Mouse (Mus musculus): ENCODE measurements around the gene Pitpnm1.

Pitpnm1 gene

DNA sequence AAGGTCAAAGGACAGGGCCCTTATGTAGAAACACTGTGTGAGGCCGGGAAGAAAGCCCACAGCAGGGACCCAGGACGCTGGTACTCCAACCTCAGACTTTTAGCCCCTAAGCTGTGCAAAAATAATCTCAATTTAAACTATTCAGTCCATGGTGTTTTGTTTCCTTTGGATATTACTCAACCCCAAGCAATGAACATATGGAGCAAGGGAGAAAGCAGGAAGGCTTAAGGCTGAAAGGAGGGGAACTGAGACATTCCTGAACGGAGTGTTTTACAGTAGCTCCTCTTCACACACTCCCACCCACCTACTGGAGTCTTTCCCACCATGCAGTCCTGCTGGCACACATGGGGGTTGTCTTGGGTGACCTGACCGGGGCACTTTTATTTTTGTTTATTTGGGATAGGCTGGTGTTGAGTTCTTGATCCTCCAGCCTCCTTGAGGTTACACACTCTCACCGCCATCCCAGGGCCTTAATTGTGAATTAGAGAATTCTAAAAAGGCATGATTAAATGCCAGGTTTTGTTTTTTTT is 5.0 kb upstream of the Pitpnm1 start:
- no peak for DNase-seq (ENCODE audit: low read depth, low spot score)

DNA sequence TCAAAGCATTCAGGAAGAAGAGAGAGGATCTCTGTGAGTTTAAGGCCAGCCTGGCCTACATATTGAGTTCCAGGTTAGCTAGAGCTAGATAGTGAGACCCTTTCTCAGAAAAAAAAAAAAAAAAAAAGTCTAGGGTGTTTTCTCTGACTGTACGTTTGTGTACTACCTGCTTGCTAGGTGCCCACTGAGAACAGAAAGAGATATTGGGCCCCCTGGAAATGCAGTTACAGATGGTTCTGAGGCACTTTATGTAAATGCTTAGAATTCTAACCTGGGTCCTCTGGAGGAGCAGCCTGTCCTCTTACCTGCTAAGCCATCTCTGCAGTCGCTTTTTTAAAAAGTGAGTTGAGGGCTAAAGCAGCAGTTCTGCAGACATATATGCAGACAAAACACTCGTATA is 4.0 kb upstream of the Pitpnm1 start:
- no peak for DNase-seq (ENCODE audit: low read depth, low spot score)

DNA sequence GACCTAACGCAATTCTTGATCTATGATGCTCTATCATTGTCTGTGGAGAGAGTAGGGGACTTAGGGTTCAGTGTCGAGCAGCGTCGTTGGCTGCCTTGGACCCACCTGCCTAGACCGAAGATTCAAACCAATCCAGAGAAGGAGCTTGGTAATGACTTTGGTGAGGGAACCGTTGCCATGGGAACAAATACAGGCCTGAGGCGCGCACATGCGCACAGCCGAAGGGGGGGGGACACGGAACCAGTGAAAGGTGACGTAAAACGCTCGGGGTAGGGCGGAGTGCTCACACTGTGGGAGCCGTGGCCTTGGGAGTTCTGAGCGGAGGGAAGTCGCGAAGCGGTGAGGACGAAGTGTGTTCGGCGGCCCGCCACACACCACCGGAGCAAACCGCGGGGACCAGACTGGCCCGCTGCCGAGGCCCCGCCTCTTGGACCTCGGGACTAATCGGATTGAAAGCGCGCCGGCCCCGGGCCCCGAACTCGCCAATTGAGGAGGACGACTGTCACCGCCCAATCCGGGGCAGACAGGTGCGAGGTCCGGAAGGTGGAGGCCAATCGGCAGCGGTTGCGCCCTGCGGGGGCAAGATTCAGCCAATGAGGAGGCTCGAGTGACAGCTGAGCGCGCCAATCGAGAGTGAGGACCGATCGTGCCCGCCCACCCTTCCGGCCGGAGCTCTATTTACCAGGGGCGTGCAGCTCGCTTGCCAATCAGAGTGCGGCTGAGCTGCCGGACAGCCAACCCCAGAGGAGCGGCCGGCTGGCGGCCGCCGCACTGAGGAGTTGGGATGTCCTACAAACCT is 3.0 kb upstream of the Pitpnm1 start, which contains the start of gene Cdk2ap2:
Gene Cdk2ap2 (plus strand): TSS at position 541 of the 799 bp plus-strand sequence.
- peak; percentile 97 for DNase-seq (ENCODE audit: low read depth, low spot score)

DNA sequence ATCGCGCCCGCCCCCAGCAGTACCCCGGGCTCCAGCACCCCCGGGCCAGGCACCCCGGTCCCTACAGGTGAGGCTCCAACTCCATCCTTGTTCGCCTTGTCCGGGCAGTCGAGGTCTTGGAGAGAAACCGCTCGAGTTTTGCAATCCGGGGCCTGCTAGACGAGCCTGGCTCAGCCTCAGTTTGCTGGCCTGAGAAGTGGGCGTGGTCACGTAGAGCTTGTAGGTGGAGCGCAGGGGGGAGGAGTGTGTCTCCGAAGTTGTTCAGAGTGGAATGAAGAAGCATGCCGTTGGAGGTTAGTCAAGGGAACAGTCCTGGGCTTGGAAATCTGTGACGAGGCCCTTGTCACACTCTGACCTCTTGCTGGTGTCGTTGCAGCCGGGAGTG is 2.4 kb upstream of the Pitpnm1 start:
- DNase-seq (ENCODE audit: low read depth, low spot score), result no peak

DNA sequence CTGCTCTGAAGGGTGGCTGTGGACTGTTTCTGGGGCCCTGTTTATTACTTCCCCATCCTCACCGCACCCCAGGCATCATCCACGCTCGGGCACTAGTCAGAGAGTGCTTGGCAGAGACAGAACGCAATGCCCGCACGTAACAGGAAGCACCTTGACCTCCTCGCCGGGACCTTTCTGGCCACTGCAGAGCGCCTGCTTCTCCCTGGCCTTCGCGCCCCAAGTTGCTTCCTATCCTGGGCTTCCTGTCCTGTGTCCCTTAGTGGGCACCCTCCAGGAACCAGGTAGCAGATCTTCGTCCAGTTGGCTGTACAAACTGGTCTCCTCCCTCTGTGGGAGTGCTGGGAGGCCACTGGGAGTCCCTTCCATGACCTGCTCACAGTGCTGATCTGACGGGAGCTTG is 1.4 kb upstream of the Pitpnm1 start:
- DNase-seq (ENCODE audit: low read depth, low spot score), result no peak

DNA sequence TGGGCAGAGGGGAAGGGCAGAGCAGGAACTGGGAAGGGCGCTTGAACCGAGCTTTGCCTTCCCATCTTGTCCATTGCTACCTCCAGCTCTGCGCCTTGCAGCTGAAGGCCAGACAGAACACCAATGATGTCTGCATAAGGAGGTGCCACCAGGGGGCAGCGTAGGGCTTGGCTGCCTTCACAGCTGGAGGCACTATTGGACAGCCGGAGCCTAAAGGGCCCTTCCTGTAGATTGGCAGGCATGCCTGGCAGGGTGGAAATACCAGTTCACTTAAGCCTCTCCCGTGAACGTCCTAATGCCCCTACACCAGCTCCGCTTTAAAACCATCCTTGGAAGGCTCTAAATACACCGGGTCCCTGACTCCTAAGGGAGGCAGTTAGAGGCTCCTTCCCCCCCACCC is 742 bp upstream of the Pitpnm1 start:
- peak; percentile 85 for DNase-seq (ENCODE audit: low read depth, low spot score)

DNA sequence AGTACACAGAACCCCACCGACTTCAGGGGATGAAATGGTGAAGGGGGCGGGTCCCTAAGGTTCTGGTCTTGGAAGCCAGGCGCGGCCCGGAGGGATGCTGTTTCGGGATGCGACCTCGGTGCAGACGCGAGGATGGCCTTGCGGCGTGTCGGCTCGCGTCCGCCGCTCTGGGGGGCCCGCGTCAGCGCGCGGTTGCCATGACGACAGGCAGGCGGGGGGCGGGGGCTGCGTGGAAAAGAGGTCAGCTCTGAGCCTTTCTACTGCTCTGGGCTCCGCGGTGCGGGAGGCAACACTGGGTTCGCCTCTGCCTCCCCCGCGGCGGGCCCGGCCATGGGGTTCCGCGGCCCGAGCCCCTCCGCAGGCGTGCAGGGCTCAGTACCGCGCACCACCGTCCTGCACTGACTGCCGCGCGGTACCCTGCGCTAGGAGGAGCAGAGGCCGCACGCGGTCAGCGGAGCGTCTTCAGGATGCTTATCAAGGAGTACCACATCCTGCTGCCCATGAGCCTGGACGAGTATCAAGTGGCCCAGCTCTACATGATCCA is 992 bp downstream of the Pitpnm1 start:
- DNase-seq (ENCODE audit: low read depth, low spot score), result no peak

DNA sequence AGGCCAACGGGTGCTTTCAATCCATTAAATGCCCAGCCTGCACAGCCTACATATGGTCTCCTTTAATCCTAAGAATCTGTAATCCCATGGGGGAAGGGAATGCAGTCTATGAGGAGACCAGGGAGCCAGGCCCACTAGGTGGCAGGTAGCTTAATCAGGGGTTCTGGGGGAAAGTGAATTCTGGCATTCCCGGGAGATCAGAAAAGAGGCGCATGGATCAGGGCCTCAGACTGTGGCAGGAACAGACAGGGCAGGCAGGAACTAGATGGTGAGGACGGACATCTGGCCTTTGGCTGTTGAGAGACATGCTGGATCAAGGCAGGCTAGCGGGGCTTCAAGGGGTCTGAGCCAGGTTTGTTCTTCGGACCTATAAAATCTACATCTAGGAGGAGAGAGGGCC is 1.7 kb downstream of the Pitpnm1 start:
- DNase-seq (ENCODE audit: low read depth, low spot score), result peak; percentile 90

DNA sequence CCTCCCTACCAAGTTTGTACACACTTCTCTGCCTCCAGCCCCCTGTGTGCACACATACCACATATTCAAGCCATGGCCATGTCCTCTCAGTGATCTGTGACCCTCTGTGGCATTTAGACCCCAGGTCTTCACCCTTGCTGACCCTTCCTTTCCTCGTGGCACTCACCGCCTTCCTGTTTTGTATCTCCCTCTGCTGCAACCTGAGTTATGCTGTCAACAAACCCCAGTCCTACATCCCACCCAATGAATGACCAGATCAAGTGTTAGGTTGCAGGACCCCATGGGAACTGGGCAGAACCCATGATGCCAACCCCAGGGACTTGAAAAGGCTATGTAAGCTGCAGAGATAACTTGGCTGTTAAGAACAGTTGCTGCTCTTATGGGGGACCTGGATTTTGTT is 2.3 kb downstream of the Pitpnm1 start:
- DNase-seq (ENCODE audit: low read depth, low spot score), result no peak

DNA sequence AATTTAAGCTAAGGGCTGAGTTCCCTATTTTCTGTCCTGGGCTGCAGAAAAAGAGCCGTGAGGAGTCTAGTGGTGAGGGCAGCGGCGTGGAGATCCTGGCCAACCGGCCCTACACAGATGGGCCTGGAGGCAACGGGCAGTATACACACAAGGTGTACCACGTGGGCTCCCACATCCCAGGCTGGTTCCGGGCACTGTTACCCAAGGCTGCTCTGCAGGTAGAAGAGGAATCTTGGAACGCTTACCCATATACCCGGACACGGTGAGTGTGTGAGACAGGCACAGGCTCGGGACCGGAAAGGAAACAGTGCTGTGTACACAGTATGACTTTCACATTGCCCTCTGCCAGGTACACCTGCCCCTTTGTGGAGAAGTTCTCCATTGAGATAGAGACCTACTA is 2.8 kb downstream of the Pitpnm1 start:
- no peak for DNase-seq (ENCODE audit: low read depth, low spot score)

DNA sequence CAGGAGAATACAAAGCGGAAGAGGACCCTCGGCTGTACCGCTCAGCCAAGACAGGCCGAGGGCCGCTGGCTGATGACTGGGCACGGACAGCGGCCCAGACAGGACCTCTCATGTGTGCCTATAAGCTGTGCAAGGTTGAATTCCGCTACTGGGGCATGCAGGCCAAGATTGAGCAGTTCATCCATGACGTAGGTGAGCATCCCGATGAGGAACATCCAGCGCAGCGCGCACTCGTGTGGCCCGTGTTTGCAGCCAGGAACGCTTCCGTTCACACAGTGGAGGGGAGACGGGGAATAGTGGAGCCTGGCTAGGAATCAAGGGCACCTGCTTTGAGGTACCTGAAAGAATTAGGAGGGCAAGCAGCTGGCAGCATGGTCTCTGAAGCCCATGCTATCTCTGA is 3.5 kb downstream of the Pitpnm1 start:
- DNase-seq (ENCODE audit: low read depth, low spot score), result no peak

DNA sequence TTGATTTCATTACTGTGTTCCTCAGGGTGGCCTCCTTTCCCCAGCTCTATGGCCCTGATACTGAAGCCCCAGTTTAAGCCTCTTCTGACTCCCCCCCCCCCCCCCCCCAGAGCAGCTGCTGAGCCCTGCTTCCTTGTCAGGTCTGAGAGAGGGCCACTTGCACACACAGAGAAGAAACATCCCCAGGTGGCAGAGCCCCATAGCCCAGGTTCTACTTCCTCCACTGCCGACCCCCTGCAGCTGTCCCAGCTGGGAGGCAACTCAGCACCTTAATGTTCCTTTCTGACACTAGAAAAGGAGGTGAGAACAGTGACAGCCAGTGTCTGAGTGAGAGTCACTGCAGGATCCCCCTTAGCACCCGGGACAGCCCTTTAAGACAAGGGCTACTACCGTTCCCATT is 4.0 kb downstream of the Pitpnm1 start:
- no peak for DNase-seq (ENCODE audit: low read depth, low spot score)

DNA sequence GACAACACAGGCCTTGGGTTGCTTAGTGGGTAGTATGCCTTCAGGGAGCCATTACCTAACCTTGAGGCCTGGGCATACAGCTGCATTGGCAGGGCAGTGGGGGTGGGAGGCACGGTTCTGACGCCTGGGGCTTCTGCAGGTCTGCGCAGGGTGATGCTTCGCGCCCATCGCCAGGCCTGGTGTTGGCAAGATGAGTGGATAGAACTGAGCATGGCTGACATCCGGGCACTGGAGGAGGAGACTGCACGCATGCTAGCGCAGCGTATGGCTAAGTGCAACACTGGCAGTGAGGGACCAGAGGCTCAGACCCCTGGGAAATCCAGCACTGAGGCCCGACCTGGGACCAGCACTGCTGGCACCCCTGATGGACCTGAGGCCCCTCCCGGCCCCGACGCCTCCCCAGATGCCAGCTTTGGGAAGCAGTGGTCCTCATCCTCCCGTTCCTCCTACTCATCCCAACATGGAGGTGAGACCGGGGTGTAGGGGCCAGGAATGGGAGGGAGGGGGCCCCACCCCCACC is 4.9 kb downstream of the Pitpnm1 start:
- no peak for DNase-seq (ENCODE audit: low read depth, low spot score)

DNA sequence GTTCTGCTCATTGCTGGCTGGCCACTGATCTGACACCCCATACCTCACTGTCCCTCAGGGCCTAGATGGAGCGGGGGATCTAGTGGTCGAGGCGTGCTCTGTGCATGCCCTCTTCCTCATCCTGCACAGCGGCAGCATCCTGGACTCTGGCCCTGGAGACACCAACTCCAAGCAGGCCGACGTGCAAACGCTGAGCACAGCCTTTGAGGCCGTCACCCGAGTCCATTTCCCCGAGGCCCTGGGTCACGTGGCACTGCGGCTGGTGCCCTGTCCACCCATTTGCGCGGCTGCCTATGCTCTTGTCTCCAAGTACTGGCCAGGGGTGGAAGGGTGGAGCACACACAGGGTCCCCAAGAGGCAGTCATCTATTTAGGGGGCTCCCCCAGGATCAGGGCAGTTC is 6.9 kb downstream of the Pitpnm1 start:
- DNase-seq (ENCODE audit: low read depth, low spot score), result no peak

DNA sequence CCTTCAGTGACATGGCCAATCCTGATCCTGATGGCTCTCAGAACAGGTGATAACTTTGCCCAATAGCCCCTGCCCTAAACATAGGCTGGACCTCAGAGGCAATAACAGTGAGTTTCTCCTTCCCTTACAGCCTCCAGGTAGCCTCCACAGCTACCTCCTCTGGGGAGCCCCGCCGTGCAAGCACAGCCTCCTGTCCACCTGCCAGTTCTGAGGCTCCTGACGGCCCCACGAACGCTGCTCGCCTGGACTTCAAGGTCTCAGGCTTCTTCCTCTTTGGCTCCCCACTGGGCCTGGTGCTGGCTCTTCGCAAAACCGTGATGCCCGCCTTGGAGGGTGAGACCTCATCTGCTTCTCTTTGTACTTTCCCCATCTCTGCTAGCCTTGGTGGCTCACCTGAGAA is 8.7 kb downstream of the Pitpnm1 start:
- DNase-seq (ENCODE audit: low read depth, low spot score), result no peak

DNA sequence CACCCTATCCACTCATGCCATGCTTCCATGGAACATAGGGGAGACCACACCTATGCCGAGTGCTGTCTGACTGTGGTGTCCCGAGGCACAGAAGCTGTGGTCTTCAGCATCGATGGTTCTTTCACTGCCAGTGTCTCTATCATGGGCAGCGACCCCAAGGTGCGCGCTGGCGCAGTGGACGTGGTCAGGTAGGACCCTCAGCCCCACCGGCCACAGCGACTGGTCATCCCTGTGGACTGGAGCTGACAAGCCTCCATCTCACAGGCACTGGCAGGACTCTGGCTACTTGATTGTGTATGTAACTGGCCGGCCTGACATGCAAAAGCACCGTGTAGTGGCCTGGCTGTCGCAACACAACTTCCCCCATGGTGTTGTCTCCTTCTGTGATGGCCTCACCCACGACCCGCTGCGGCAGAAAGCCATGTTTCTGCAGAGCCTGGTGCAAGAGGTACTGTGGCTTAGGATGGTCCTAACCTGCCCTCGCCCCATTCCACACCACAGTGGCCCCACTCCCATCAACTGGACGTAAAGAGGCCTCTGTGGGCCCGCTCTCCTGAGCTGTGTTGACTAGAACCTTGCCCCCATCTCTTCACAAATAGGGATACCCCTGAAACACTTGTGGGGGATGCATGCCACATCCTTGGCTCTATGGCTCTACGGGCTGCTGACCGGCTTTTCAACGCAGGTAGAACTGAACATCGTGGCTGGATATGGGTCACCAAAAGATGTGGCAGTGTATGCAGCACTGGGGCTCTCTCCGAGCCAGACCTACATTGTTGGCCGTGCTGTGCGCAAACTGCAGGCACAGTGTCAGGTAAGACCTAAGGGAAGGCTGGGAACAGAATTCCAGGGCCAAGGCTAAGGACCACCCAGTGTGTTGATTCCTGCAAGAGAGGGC is 12.5 kb downstream of the Pitpnm1 start:
- no peak for DNase-seq (ENCODE audit: low read depth, low spot score)

DNA sequence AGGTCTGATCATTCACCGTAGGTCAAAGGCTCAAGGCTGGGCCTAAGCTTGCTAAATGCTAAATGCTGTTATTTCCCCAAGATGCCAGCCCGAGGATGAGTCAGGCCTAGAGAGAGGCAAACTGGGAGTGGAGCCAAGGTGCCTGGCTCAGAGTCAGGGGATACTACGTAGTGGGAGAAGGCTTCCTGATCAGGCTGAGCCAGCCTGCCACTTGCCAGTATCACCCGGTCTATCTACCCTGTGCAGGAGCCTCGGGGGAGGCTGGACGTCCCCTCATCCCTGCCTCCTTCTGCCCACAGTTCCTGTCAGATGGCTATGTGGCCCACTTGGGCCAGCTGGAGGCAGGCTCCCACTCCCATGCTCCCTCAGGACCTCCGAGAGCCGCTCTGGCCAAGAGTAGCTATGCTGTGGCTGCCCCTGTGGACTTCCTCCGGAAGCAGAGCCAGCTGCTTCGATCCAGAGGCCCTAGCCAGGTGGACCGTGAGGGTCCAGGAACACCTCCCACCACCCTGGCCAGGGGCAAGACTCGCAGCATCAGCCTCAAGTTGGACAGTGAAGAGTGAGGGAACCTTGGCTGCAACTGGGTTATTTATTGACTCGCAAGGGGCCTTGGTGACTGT is 13.5 kb downstream of the Pitpnm1 start:
- no peak for DNase-seq (ENCODE audit: low read depth, low spot score)

DNA sequence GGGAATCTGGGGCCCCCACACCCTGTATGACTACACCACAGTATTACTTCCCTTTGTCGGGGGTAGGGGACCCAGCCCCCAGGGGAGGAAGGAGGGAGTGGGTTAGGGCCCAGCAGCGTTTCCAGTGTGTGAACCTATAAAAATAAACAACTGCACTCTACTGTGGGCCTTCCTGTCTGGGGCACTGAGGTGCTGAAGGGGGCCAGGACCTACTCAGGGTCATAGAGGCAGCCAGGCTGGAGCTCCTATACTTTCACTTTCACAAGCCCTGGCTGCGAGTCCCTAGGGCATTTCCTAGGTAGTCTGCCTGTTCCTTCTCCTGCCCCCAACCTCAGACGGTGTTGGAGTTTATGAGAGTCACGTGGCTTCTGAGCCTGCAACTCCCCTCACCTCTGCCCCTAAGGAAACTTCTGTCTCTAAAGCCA is 14.0 kb downstream of the Pitpnm1 start:
- no peak for DNase-seq (ENCODE audit: low read depth, low spot score)

DNA sequence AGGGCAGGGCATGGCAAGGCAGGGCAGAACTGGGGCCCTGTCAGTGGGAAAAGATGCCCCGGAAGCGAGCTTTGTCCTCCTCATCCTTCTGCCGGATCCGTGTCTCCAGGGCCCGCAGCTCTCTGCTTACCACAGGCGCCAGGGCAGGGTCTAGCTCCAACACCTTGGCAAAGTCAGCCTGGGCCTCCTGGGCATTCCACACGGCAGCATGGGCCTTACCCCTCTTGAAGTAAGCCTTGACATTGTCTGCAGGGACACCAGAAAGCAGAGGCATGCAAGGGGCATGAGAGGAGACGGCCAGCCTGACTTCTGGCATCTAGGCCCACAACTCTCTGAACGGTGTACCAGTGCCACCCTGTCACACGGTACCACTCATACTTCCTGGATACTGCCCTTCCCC is 14.8 kb downstream of the Pitpnm1 start:
- no peak for DNase-seq (ENCODE audit: low read depth, low spot score)

DNA sequence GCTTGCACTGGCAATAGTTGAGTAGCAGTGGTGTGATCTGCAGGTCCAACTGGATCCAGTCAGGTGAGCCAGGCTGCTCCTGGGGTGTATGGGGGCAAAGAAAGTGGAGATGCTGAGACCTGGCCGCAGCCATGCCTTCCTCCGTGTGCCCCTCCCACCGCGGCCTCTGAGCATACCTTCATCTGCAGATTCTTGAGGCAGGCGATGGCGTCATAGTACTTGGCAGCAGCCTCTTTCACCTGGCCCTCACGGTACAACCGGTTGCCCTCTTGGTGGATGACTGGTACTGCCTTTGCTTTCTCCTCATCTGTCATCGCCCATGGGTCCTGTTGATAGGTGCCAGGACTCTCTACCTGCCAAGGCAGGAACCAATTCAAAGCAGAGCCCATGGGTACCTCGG is 15.3 kb downstream of the Pitpnm1 start:
- no peak for DNase-seq (ENCODE audit: low read depth, low spot score)

DNA sequence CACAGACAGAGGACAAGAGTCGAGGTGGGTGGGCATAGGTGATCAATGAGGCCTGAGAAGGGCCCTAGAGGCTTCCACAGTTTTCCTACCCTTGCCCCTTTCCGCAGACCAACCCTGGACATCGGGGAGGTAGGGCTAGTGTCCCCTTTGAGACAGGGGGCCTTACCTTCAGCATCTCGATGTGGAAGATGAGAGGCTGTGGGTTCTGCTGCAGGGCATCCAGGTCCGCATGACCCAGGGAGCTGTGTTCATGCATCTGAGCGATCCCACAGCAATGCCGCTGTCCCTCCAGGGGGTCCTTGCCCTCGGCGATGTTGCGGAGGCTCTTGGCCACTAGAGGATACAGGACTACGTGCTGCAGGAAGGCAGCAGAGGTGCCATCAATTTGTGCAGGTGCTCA is 16.0 kb downstream of the Pitpnm1 start:
- DNase-seq (ENCODE audit: low read depth, low spot score), result no peak

DNA sequence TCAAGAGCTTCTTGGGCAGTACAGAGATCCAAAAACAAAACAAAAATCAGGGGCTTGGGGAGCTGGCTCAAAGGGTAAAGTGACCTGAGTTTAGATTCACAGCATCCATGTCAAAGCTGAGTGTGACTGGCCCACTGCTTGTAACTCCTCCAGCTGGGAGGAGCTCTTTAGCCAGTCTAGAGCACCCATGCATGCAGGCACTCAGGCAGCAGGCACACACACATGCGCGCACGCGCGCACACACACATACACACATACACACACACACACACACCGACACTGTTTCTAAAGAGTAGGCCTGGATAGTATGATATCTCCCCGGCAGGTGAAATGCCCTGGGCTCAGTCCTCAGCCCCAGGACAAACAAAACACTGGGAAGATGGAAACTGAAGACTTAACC is 17.2 kb downstream of the Pitpnm1 start:
- DNase-seq (ENCODE audit: low read depth, low spot score), result no peak
